Mouse (Mus musculus) forebrain, embryonic 16.5 days (tissue): ENCODE results near the gene Galk1. TPM values are rescaled to one million over a fixed set of nuclear protein-coding genes. Genes with fewer than 3 reads are reported as not detected.

Experiments used
- ATAC-seq: fragments of 200-750 bp; cut with Nextera tagmentation; 2 replicates; pipeline ENCODE4 v1.8.0; 2017; ENCODE audit warnings: mild to moderate bottlenecking, moderate library complexity
- H3K27ac ChIP-seq: fragments of 300-500 bp; sonication (generic); 2 replicates; pipeline ENCODE4 v1.5.1; 2014; ENCODE audit warnings: low read length, control low read depth
- H3K27me3 ChIP-seq: fragments of 300-500 bp; sonication (generic); replicated peaks from 2 replicates; pipeline ENCODE4 v1.6.1; 2014; ENCODE audit warnings: low read length; ENCODE audit not compliant: control insufficient read depth, insufficient read depth
- H3K36me3 ChIP-seq: fragments of 300-500 bp; sonication (generic); 2 replicates; pipeline ENCODE4 v1.6.1; 2014; ENCODE audit not compliant: control insufficient read depth, insufficient read depth
- H3K4me1 ChIP-seq: fragments of 300-500 bp; sonication (generic); replicated peaks from 2 replicates; pipeline ENCODE4 v1.6.1; 2014; ENCODE audit warnings: low read length; ENCODE audit not compliant: control insufficient read depth, insufficient read depth
- H3K4me2 ChIP-seq: fragments of 300-500 bp; sonication (generic); 2 replicates; pipeline ENCODE4 v1.6.1; 2014; ENCODE audit warnings: mild to moderate bottlenecking, low read length, control low read depth
- H3K4me3 ChIP-seq: fragments of 300-500 bp; sonication (generic); replicated peaks from 2 replicates; pipeline ENCODE4 v1.5.1; 2014; ENCODE audit warnings: mild to moderate bottlenecking, low read length, control low read depth
- H3K9ac ChIP-seq: fragments of 300-500 bp; sonication (generic); replicated peaks from 2 replicates; pipeline ENCODE4 v1.6.1; 2014; ENCODE audit warnings: low read depth, low read length, control low read depth
- H3K9me3 ChIP-seq: fragments of 300-500 bp; sonication (generic); 2 replicates; pipeline ENCODE4 v1.6.1; 2016; ENCODE audit warnings: low read length; ENCODE audit not compliant: control insufficient read depth
- WGBS: fragments of 180-500 bp; shearing (Covaris S2); extraction: QIAGEN DNeasy Blood & Tissue Kit; methylation state at CpG from one replicate; pipeline ENCODE4 v1.1.7; 2014; 5-methylcytosine and 5-hydroxymethylcytosine counted together
- polyA plus RNA-seq: library from polyadenylated mRNA; unstranded; fragments of >200 nt; fragmentation: Nextera tagmentation; extraction: Ambion mirVana; gene quantifications from 2 replicates; pipeline ENCODE4 v1.2.1, GENCODE M21; 2015

The Galk1 gene
- polyA plus RNA-seq, 1 experiment from 2014 or later: 64.2 TPM

- ATAC-seq: no peak
- Histone ChIP-seq H3K9me3 (no peaks in the 10 kb centered on the region), H3K4me3 (no peak overlapping the region), H3K4me1 (no peaks in the 10 kb centered on the region), H3K4me2 (no peak overlapping the region), H3K36me3 (peaks cover 42% of the 10 kb centered on the region), H3K9ac (no peak overlapping the region), H3K27me3 (no peaks in the 10 kb centered on the region), H3K27ac (no peak overlapping the region)
- WGBS: 97% methylated on average over 9 of the region's 9 CpGs
These were observed 41.2 kb upstream of the Galk1 start for GRCm38 (mm10) chr11:116053510-116054229.

- no peaks in the 10 kb centered on the region for H3K27me3 ChIP-seq
- no peak overlapping the region for H3K4me3 ChIP-seq
- H3K27ac ChIP-seq: no peak overlapping the region
- WGBS: 83% methylated on average over 4 of the region's 4 CpGs
- no peak overlapping the region for H3K4me2 ChIP-seq
- no peak for ATAC-seq
- H3K4me1 ChIP-seq: no peaks in the 10 kb centered on the region
- H3K36me3 ChIP-seq: peaks cover 34% of the 10 kb centered on the region
- no peak overlapping the region for H3K9ac ChIP-seq
- no peaks in the 10 kb centered on the region for H3K9me3 ChIP-seq
These were observed 37.7 kb upstream of the Galk1 start for GRCm38 (mm10) chr11:116050196-116050595.

GRCm38 (mm10) chr11:116049610-116050009, 37.1 kb upstream of the Galk1 start:
- no peaks in the 10 kb centered on the region for H3K9me3 ChIP-seq
- peaks cover 28% of the 10 kb centered on the region for H3K36me3 ChIP-seq

GRCm38 (mm10) chr11:116045173-116045572, 32.7 kb upstream of the Galk1 start:
- no peak overlapping the region for H3K4me2 ChIP-seq
- no peak overlapping the region for H3K9ac ChIP-seq
- H3K4me3 ChIP-seq: no peak overlapping the region
- no peak overlapping the region for H3K27ac ChIP-seq
- no peaks in the 10 kb centered on the region for H3K27me3 ChIP-seq
- H3K4me1 ChIP-seq: no peaks in the 10 kb centered on the region
- no peak for ATAC-seq
- peaks cover 22% of the 10 kb centered on the region for H3K36me3 ChIP-seq
- H3K9me3 ChIP-seq: peaks cover 2% of the 10 kb centered on the region; the same call in 1 of the 2 replicates
- 99% methylated on average over 6 of the region's 6 CpGs for WGBS

More at GRCm38 (mm10) chr11:116049610-116050009, 37.1 kb upstream of the Galk1 start:
- Histone ChIP-seq H3K27ac (no peak overlapping the region), H3K4me2 (no peak overlapping the region), H3K4me1 (no peaks in the 10 kb centered on the region), H3K27me3 (no peaks in the 10 kb centered on the region), H3K9ac (no peak overlapping the region), H3K4me3 (no peak overlapping the region)
- WGBS: 68% methylated on average over 2 of the region's 2 CpGs
- ATAC-seq: no peak

- 93% methylated on average over 1 of the region's 1 CpGs for WGBS
- Histone ChIP-seq H3K27ac (no peak overlapping the region), H3K4me2 (no peak overlapping the region), H3K4me1 (no peaks in the 10 kb centered on the region), H3K9me3 (peaks cover 2% of the 10 kb centered on the region; the same call in 1 of the 2 replicates), H3K27me3 (no peaks in the 10 kb centered on the region), H3K9ac (no peak overlapping the region), H3K4me3 (no peak overlapping the region), H3K36me3 (peaks cover 12% of the 10 kb centered on the region)
- no peak for ATAC-seq
These were observed 30.8 kb upstream of the Galk1 start for GRCm38 (mm10) chr11:116043286-116043685.

- no peak for ATAC-seq
These were observed 30.0 kb upstream of the Galk1 start for GRCm38 (mm10) chr11:116042372-116043138.

GRCm38 (mm10) chr11:116041833-116042232, 29.3 kb upstream of the Galk1 start:
- H3K36me3 ChIP-seq: peaks cover 6% of the 10 kb centered on the region
- H3K27ac ChIP-seq: no peak overlapping the region
- H3K4me2 ChIP-seq: no peak overlapping the region
- 97% methylated on average over 2 of the region's 2 CpGs for WGBS
- no peak for ATAC-seq
- peaks cover 2% of the 10 kb centered on the region; the same call in 1 of the 2 replicates for H3K9me3 ChIP-seq
- no peak overlapping the region for H3K4me3 ChIP-seq
- H3K9ac ChIP-seq: no peak overlapping the region
- H3K4me1 ChIP-seq: no peaks in the 10 kb centered on the region
- no peaks in the 10 kb centered on the region for H3K27me3 ChIP-seq

More at GRCm38 (mm10) chr11:116042372-116043138, 30.0 kb upstream of the Galk1 start:
- Histone ChIP-seq H3K27me3 (no peaks in the 10 kb centered on the region), H3K9ac (no peak overlapping the region), H3K4me2 (no peak overlapping the region), H3K4me1 (no peaks in the 10 kb centered on the region), H3K36me3 (peaks cover 6% of the 10 kb centered on the region), H3K9me3 (peaks cover 2% of the 10 kb centered on the region; the same call in 1 of the 2 replicates), H3K4me3 (no peak overlapping the region), H3K27ac (no peak overlapping the region)
- 93% methylated on average over 5 of the region's 5 CpGs for WGBS

- Histone ChIP-seq H3K4me1 (no peaks in the 10 kb centered on the region), H3K36me3 (peaks cover 6% of the 10 kb centered on the region), H3K9ac (no peak overlapping the region), H3K4me3 (no peak overlapping the region), H3K27ac (no peak overlapping the region), H3K4me2 (no peak overlapping the region), H3K9me3 (peaks cover 2% of the 10 kb centered on the region; the same call in 1 of the 2 replicates), H3K27me3 (no peaks in the 10 kb centered on the region)
- 89% methylated on average over 6 of the region's 6 CpGs for WGBS
- ATAC-seq: no peak
These were observed 28.1 kb upstream of the Galk1 start for GRCm38 (mm10) chr11:116040593-116040992.

- H3K4me2 ChIP-seq: no peak overlapping the region
- ATAC-seq: no peak
- peaks cover 2% of the 10 kb centered on the region for H3K4me1 ChIP-seq
These were observed 25.3 kb upstream of the Galk1 start for GRCm38 (mm10) chr11:116037826-116038225.

More at GRCm38 (mm10) chr11:116037826-116038225, 25.3 kb upstream of the Galk1 start:
- Histone ChIP-seq H3K9ac (no peak overlapping the region), H3K9me3 (peaks cover 2% of the 10 kb centered on the region; the same call in 1 of the 2 replicates), H3K27me3 (no peaks in the 10 kb centered on the region), H3K4me3 (no peak overlapping the region), H3K36me3 (peaks cover 6% of the 10 kb centered on the region), H3K27ac (no peak overlapping the region)
- 97% methylated on average over 9 of the region's 9 CpGs for WGBS
